In the genomic region with DNA sequence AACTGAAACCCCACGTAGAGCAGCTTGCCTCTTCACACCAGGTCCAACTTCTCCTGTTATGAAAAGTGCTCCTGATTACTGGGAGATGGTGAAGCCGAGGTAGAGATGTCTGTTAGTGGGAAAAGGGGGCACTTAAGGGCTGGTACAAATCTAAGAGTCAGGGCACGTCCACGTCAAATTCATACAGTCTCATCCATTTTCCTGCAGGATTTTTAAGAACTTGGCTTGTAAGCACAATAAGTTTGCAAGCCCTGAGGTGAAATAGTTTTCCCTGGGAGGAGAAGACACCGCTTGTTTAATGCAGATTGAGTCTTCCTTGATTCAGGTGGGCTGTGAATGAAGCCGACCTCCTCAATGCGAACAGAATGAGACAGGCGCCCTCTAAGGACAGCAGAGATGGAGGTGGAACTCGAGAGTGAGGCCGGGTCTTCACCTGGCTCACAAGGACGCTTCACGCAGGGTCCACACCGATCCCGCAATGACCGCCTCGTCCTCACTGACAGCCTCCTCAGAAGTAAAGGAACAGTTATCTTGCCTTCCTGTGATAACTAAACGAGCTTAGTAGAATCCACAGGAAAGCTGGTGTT, we compare ENCODE assay signal across 9 mouse cellular contexts. TPM values are rescaled to one million over a fixed set of nuclear protein-coding genes. Genes with fewer than 3 reads are reported as not detected.
DNase-seq lines count a peak whose midpoint lies in the region; ATAC-seq and TF ChIP-seq lines count a peak whose summit lies in the region.
"Had no signal": no experiment of that assay in that cellular context is flagged by ENCODE, and none has a peak within 500 bp of the region (broad histone marks: within the 10 kb centered on the region; RNA-seq: fewer than 3 reads in every experiment).

No protein-coding gene starts in this region.

- 1% methylated on average over 17 of the region's 17 CpGs for WGBS in hindbrain, embryonic 15.5 days
- under 1% methylated on average over 17 of the region's 17 CpGs for WGBS in midbrain, embryonic 15.5 days

- H3K27me3 ChIP-seq in hindbrain, embryonic 15.5 days: no peaks in the 10 kb centered on the region
- H3K27me3 ChIP-seq in midbrain, embryonic 15.5 days (replicated peaks): no peaks in the 10 kb centered on the region

- TF ChIP-seq CTCF in cortical plate, adult 2 months (IDR thresholded peaks at IDR 0.05; ENCODE audit: extremely low read depth, insufficient read depth, low read length): no peak

- H3K9ac ChIP-seq in hindbrain, embryonic 15.5 days: peak overlapping the region; percentile 62
- peak overlapping the region; percentile 56 for H3K9ac ChIP-seq in midbrain, embryonic 15.5 days

- peak; percentile 0; the same call in 1 of the 2 replicates for ATAC-seq in hindbrain, embryonic 15.5 days (ENCODE audit: low FRiP score, low read depth)
- peak; percentile 1; the same call in 1 of the 2 replicates for ATAC-seq in midbrain, embryonic 15.5 days (replicated peaks)

- H3K4me1 ChIP-seq in cortical plate, adult 2 months (ENCODE audit: control insufficient read depth, insufficient read depth, low read length): peaks cover 5% of the 10 kb centered on the region; the same call in 1 of the 2 replicates
- H3K4me1 ChIP-seq in hindbrain, embryonic 15.5 days (replicated peaks): peaks cover 22% of the 10 kb centered on the region
- H3K4me1 ChIP-seq in midbrain, embryonic 15.5 days: peaks cover 30% of the 10 kb centered on the region

- TF ChIP-seq POLR2A in cortical plate, adult 2 months (IDR thresholded peaks at IDR 0.05; ENCODE audit: extremely low read depth, insufficient read depth, low read length): no peak

- peak overlapping the region; percentile 87 for H3K27ac ChIP-seq in cortical plate, adult 2 months (ENCODE audit: insufficient read depth, low read length)
- peak overlapping the region; percentile 79 for H3K27ac ChIP-seq in hindbrain, embryonic 15.5 days (replicated peaks)
- peak overlapping the region; percentile 69 for H3K27ac ChIP-seq in midbrain, embryonic 15.5 days

- peak; percentile 36 for DNase-seq in layer of hippocampus, adult 11-12 months (ENCODE audit: low spot score)
- no peak for DNase-seq in layer of hippocampus, adult 9-10 months (ENCODE audit: low spot score)
- peak; percentile 35 for DNase-seq in MEL-GATA-1-ER (ENCODE audit: extremely low read depth, low read depth)
- no peak for DNase-seq in gastrocnemius, postnatal 25 days
- DNase-seq in kidney, adult 8-10 months: no peak

- peak overlapping the region; percentile 73 for H3K4me3 ChIP-seq in cortical plate, adult 2 months (ENCODE audit: insufficient read depth, low read length)
- H3K4me3 ChIP-seq in hindbrain, embryonic 15.5 days: peak overlapping the region; percentile 76
- H3K4me3 ChIP-seq in midbrain, embryonic 15.5 days: peak overlapping the region; percentile 71

- no peaks in the 10 kb centered on the region for H3K9me3 ChIP-seq in hindbrain, embryonic 15.5 days
- H3K9me3 ChIP-seq in midbrain, embryonic 15.5 days: no peaks in the 10 kb centered on the region

- H3K4me2 ChIP-seq in hindbrain, embryonic 15.5 days: peak overlapping the region; percentile 82
- peak overlapping the region; percentile 62 for H3K4me2 ChIP-seq in midbrain, embryonic 15.5 days

- H3K36me3 ChIP-seq in hindbrain, embryonic 15.5 days: no peaks in the 10 kb centered on the region
- H3K36me3 ChIP-seq in midbrain, embryonic 15.5 days (replicated peaks): no peaks in the 10 kb centered on the region

RNA-seq across cellular contexts. Expression of a gene that starts 34.7 kb away (rescaled TPM):
- polyA plus RNA-seq in cortical plate, adult 2 months (2012; rRNA removed): not detected in 2 replicates
- polyA plus RNA-seq in hindbrain, embryonic 15.5 days (2015; fragmentation: Nextera tagmentation; extraction: Ambion mirVana): not detected in 2 replicates
- not detected in 2 replicates for polyA plus RNA-seq in midbrain, embryonic 15.5 days (2015; fragmentation: Nextera tagmentation; extraction: Ambion mirVana)
- total RNA-seq in gastrocnemius, postnatal 25 days (2021): not detected
- total RNA-seq: heart, adult 18-20 months had no signal

RNA-seq across cellular contexts. Expression of a gene that starts 40.7 kb away (rescaled TPM):
- polyA plus RNA-seq in cortical plate, adult 2 months (2012; rRNA removed): 36.0 and 37.1 TPM in 2 replicates
- polyA plus RNA-seq in hindbrain, embryonic 15.5 days (2015; fragmentation: Nextera tagmentation; extraction: Ambion mirVana): 3.4 and 3.7 TPM in 2 replicates
- 3.9 and 4.0 TPM in 2 replicates for polyA plus RNA-seq in midbrain, embryonic 15.5 days (2015; fragmentation: Nextera tagmentation; extraction: Ambion mirVana)
- 10 to 100 TPM; 56.9 to 63.4 TPM for total RNA-seq in gastrocnemius, postnatal 25 days (2021)

RNA-seq across cellular contexts. Expression of a gene that starts 56.0 kb away (rescaled TPM):
- polyA plus RNA-seq in cortical plate, adult 2 months (2012; rRNA removed): not detected in 2 replicates
- polyA plus RNA-seq in hindbrain, embryonic 15.5 days (2015; fragmentation: Nextera tagmentation; extraction: Ambion mirVana): not detected in 2 replicates
- not detected in 2 replicates for polyA plus RNA-seq in midbrain, embryonic 15.5 days (2015; fragmentation: Nextera tagmentation; extraction: Ambion mirVana)
- total RNA-seq in gastrocnemius, postnatal 25 days (2021): not detected
- total RNA-seq: heart, adult 18-20 months had no signal

Comparison
In these comparisons a context has a peak if more than half of its experiments do, and no peak if none do; other contexts are left out.
1. DNase-seq: peak in layer of hippocampus, adult 11-12 months (single experiment) and MEL-GATA-1-ER (single experiment); none in layer of hippocampus, adult 9-10 months (single experiment), gastrocnemius, postnatal 25 days (single experiment) and kidney, adult 8-10 months (0 of 2).
2. Peak in every context shown above with its lines, with median percentiles within 50 percentile points of each other: H3K27ac ChIP-seq and H3K4me3 ChIP-seq.